Mouse (Mus musculus): ENCODE measurements around the gene Kit.

DNA sequence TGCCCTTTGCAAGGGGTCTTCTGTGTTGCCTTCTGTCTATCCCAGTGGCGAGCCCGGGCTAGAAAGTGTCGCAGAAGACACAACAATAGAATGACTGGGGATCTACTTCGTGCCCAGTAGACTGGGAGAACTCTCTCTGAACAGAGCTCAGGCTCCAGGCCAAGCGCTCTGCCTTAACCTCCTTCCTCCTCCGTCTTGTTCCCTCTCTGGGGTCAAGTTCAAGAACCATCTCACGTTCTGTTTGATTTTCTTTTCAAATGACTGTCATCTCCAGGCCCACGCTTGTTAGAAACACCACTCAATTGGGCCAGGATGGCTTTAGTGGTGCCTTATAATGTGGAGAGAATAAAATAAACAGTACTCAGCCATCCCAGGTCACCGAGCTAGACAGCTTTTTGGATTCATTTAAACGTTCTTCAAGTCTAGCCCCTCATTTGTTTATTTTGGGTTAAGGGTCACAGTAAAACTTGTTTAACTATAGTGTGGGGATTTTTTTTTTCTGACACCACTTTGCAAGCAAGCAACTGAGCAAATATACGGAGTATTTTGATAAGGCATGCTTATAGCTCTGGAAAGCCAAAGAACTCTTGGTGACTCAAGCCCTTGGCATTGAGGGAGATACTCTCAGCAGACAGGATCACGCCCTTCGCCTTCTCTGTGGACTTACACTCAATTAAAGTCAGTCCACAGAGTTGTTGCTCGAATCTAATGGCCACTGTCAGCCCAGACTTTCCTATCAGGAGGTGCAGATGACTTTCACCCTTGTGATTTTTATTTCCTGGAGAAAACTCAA lies 30.0 kb upstream of the Kit start:
- TF ChIP-seq POLR2A (IDR thresholded peaks at IDR 0.05; ENCODE audit: low read depth, low read length) (no peak), CTCF (IDR thresholded peaks at IDR 0.05; ENCODE audit: extremely low read depth, insufficient read length, insufficient replicate concordance, low read depth, low read length) (no peak)
